Mouse (Mus musculus): ENCODE data around the gene Utrn.

GRCm38 (mm10) chr10:12685683-12686082 lies 183.5 kb downstream of the Utrn start:
- TF ChIP-seq CTCF (IDR thresholded peaks at IDR 0.05) (no peak), POLR2A (IDR thresholded peaks at IDR 0.05; ENCODE audit: insufficient read depth, low read depth, low read length) (no peak)
